Mouse (Mus musculus): Measurements from ENCODE around the gene Uchl4. TPM values are rescaled to one million over a fixed set of nuclear protein-coding genes. Genes with fewer than 3 reads are reported as not detected.
"Not testable (repeated sequence)": the region's sequence is repeated elsewhere in the genome, so short reads cannot be mapped to it uniquely, and the experiment has no call there.

Gene Uchl4
- total RNA-seq (2021) = 1 to 10 TPM; 3.2 to 4.3 TPM
- long read RNA-seq, experiment 1 = 0 reads
- long read RNA-seq, experiment 2 = 0 reads

GRCm38 (mm10) chr9:64234768-64235435, at the start of gene Uchl4:
Gene Uchl4, plus strand, starts transcription at chr9:64235201.
- DNase-seq (ENCODE audit: low spot score in 2 of 2) = no peak

GRCm38 (mm10) chr9:64193879-64194278, 41.1 kb upstream of the Uchl4 start:
- no peak for DNase-seq (ENCODE audit: low spot score in 2 of 2)

- DNase-seq (ENCODE audit: low spot score in 2 of 2) = peak; percentile 36 to 58
Measured at GRCm38 (mm10) chr9:64195554-64195953, 39.4 kb upstream of the Uchl4 start.

- no peak for DNase-seq (ENCODE audit: low spot score in 2 of 2)
Measured at GRCm38 (mm10) chr9:64197524-64197923, 37.5 kb upstream of the Uchl4 start.

- no peak for DNase-seq (ENCODE audit: low spot score in 2 of 2)
Measured at GRCm38 (mm10) chr9:64198068-64198762, 36.8 kb upstream of the Uchl4 start.

- DNase-seq (ENCODE audit: low spot score in 2 of 2) = not testable (repeated sequence)
Measured at GRCm38 (mm10) chr9:64198763-64199418, 36.1 kb upstream of the Uchl4 start.

GRCm38 (mm10) chr9:64199897-64200296, 35.1 kb upstream of the Uchl4 start:
- no peak for DNase-seq (ENCODE audit: low spot score in 2 of 2)

- DNase-seq (ENCODE audit: low spot score in 2 of 2) = no peak
Measured at GRCm38 (mm10) chr9:64202331-64202730, 32.7 kb upstream of the Uchl4 start.

- no peak for DNase-seq (ENCODE audit: low spot score in 2 of 2)
Measured at GRCm38 (mm10) chr9:64202866-64203265, 32.1 kb upstream of the Uchl4 start.

- DNase-seq (ENCODE audit: low spot score in 2 of 2) = no peak
Measured at GRCm38 (mm10) chr9:64207509-64208084, 27.4 kb upstream of the Uchl4 start.

- no peak for DNase-seq (ENCODE audit: low spot score in 2 of 2)
Measured at GRCm38 (mm10) chr9:64214452-64214851, 20.5 kb upstream of the Uchl4 start.

- no peak for DNase-seq (ENCODE audit: low spot score in 2 of 2)
Measured at GRCm38 (mm10) chr9:64216090-64216489, 18.9 kb upstream of the Uchl4 start.

- DNase-seq (ENCODE audit: low spot score in 2 of 2) = no peak
Measured at GRCm38 (mm10) chr9:64216641-64217040, 18.4 kb upstream of the Uchl4 start.

GRCm38 (mm10) chr9:64217887-64218286, 17.1 kb upstream of the Uchl4 start:
- no peak for DNase-seq (ENCODE audit: low spot score in 2 of 2)

GRCm38 (mm10) chr9:64219305-64219704, 15.7 kb upstream of the Uchl4 start:
- DNase-seq (ENCODE audit: low spot score in 2 of 2) = no peak

GRCm38 (mm10) chr9:64219772-64220420, 15.1 kb upstream of the Uchl4 start:
- no peak for DNase-seq (ENCODE audit: low spot score in 2 of 2)

GRCm38 (mm10) chr9:64220603-64221002, 14.4 kb upstream of the Uchl4 start:
- no peak for DNase-seq (ENCODE audit: low spot score in 2 of 2)

GRCm38 (mm10) chr9:64221480-64221879, 13.5 kb upstream of the Uchl4 start:
- peak in 1 of 2 experiments; percentile 33 for DNase-seq (ENCODE audit: low spot score in 2 of 2)

GRCm38 (mm10) chr9:64222098-64222497, 12.9 kb upstream of the Uchl4 start:
- DNase-seq (ENCODE audit: low spot score in 2 of 2) = no peak

- no peak for DNase-seq (ENCODE audit: low spot score in 2 of 2)
Measured at GRCm38 (mm10) chr9:64225805-64226204, 9.2 kb upstream of the Uchl4 start.

- DNase-seq (ENCODE audit: low spot score in 2 of 2) = no peak
Measured at GRCm38 (mm10) chr9:64227736-64228135, 7.3 kb upstream of the Uchl4 start.

All from layer of hippocampus, postnatal 14 days (tissue).